Mouse (Mus musculus) ES-E14 (cell line): Measurements from ENCODE around the gene Dnajb8. TPM values are rescaled to one million over a fixed set of nuclear protein-coding genes. Genes with fewer than 3 reads are reported as not detected.

Source experiments
- DNase-seq: peaks from one replicate; pipeline ENCODE4 v3.0.0-alpha.2; 2013; ENCODE audit warnings: low read depth, low spot score
- H3K27ac ChIP-seq: 2 replicates; pipeline ENCODE4 v1.5.1; 2012; ENCODE audit warnings: low read depth, mild to moderate bottlenecking, low read length, moderate library complexity, mixed read lengths; ENCODE audit not compliant: poor library complexity, insufficient read depth, severe bottlenecking
- H3K36me3 ChIP-seq: 2 replicates; pipeline ENCODE4 v1.6.1; 2012; ENCODE audit warnings: mild to moderate bottlenecking, low read length, moderate library complexity, mixed read lengths; ENCODE audit not compliant: control insufficient read depth, poor library complexity, insufficient read depth, severe bottlenecking
- H3K4me1 ChIP-seq, 2 experiments: fragments of 150-350 bp in 1 of 2; sonication (generic) in 1 of 2; 2 replicates each; pipeline ENCODE4 v1.6.1; 2012; ENCODE audit warnings: low read length in 2 of 2, mild to moderate bottlenecking in 1 of 2, mixed read lengths in 1 of 2; ENCODE audit not compliant: control insufficient read depth in 2 of 2, insufficient read depth in 2 of 2, poor library complexity in 1 of 2
- H3K4me3 ChIP-seq, 2 experiments: fragments of 150-350 bp in 1 of 2; sonication (generic) in 1 of 2; 2 replicates each; pipeline ENCODE4 v1.5.1; 2012; ENCODE audit warnings: low read length in 2 of 2, low read depth in 1 of 2, mild to moderate bottlenecking in 1 of 2, mixed read lengths in 1 of 2; ENCODE audit not compliant: insufficient read depth in 1 of 2, poor library complexity in 1 of 2, severe bottlenecking in 1 of 2
- H3K9ac ChIP-seq: 2 replicates; pipeline ENCODE4 v1.6.1; 2012; ENCODE audit warnings: low read depth, mild to moderate bottlenecking, low read length, mixed read lengths; ENCODE audit not compliant: poor library complexity, insufficient read depth, severe bottlenecking
- H3K9me3 ChIP-seq: fragments of 150-350 bp; sonication (generic); 2 replicates; pipeline ENCODE4 v1.6.1; 2012; ENCODE audit warnings: low read depth, mild to moderate bottlenecking, low read length; ENCODE audit not compliant: control insufficient read depth, insufficient read depth
- CHD2 ChIP-seq: IDR thresholded peaks from 2 replicates; pipeline ENCODE4 v1.6.1; 2014; ENCODE audit warnings: mild to moderate bottlenecking, low read depth, low read length, inconsistent platforms
- HCFC1 ChIP-seq: IDR thresholded peaks from 2 replicates; pipeline ENCODE4 v1.6.1; 2012; ENCODE audit warnings: low read length, inconsistent platforms, borderline replicate concordance; ENCODE audit not compliant: insufficient read depth
- MAFK ChIP-seq: IDR thresholded peaks from 2 replicates; pipeline ENCODE4 v1.6.1; 2014; ENCODE audit warnings: mild to moderate bottlenecking, low read depth, low read length, inconsistent platforms; ENCODE audit not compliant: insufficient read depth
- ZC3H11A ChIP-seq: IDR thresholded peaks from 2 replicates; pipeline ENCODE4 v1.6.1; 2012; ENCODE audit warnings: low read depth, mild to moderate bottlenecking, inconsistent platforms, low read length, borderline replicate concordance
- ZNF384 ChIP-seq: IDR thresholded peaks from 2 replicates; pipeline ENCODE4 v1.6.1; 2012; ENCODE audit warnings: low read depth, low read length, inconsistent platforms
- in situ Hi-C, 2 experiments: fragments of 600-800 bp; cut with MboI; formaldehyde crosslinking; loops; one replicate each; pipeline ENCODE4 v1.15.1; 2025; ENCODE audit warnings: low sequenced_read_pairs in 2 of 2, inconsistent platforms in 1 of 2; ENCODE audit not compliant: unreplicated experiment in 2 of 2
- total RNA-seq: library from RNA; depleted of rRNA; stranded (reverse); fragments of 300-350 nt; gene quantifications from 2 replicates; pipeline ENCODE4 v1.2.3, GENCODE M21; 2012

The Dnajb8 gene
- total RNA-seq, 1 experiment = not detected

GRCm38 (mm10) chr6:88231821-88232220, 9.8 kb downstream of the Dnajb8 start:
- H3K4me3 ChIP-seq = no peak overlapping the region
- no peak for TF ChIP-seq ZNF384
- TF ChIP-seq MAFK = no peak
- no peak for TF ChIP-seq CHD2
- no peak overlapping the region for H3K27ac ChIP-seq
- no peak overlapping the region for H3K9ac ChIP-seq
- no peaks in the 10 kb centered on the region for H3K36me3 ChIP-seq
- H3K9me3 ChIP-seq = no peaks in the 10 kb centered on the region
- DNase-seq = no peak
- in situ Hi-C loops = no loop called here
- H3K4me1 ChIP-seq = peaks cover 3 to 24% of the 10 kb centered on the region in 2 experiments

- no peaks in the 10 kb centered on the region for H3K36me3 ChIP-seq
- H3K27ac ChIP-seq = no peak overlapping the region
- H3K4me3 ChIP-seq = no peak overlapping the region
- in situ Hi-C loops = no loop called here
- no peaks in the 10 kb centered on the region for H3K9me3 ChIP-seq
- TF ChIP-seq HCFC1 = no peak
- no peak for TF ChIP-seq ZNF384
- no peak for TF ChIP-seq ZC3H11A
- TF ChIP-seq MAFK = no peak
- no peak for TF ChIP-seq CHD2
- peaks cover 3 to 28% of the 10 kb centered on the region in 2 experiments for H3K4me1 ChIP-seq
- H3K9ac ChIP-seq = no peak overlapping the region
- DNase-seq = no peak
These were observed 10.2 kb downstream of the Dnajb8 start for GRCm38 (mm10) chr6:88232221-88232620.

GRCm38 (mm10) chr6:88233996-88234395, 11.9 kb downstream of the Dnajb8 start:
- Histone ChIP-seq H3K4me1 (peaks cover 3 to 30% of the 10 kb centered on the region in 2 experiments), H3K9ac (no peak overlapping the region), H3K36me3 (no peaks in the 10 kb centered on the region), H3K9me3 (no peaks in the 10 kb centered on the region), H3K4me3 (no peak overlapping the region), H3K27ac (no peak overlapping the region)
- no peak for DNase-seq
- TF ChIP-seq ZC3H11A (no peak), MAFK (no peak), ZNF384 (no peak)
- in situ Hi-C loops = no loop called here

- H3K9ac ChIP-seq = no peak overlapping the region
- H3K9me3 ChIP-seq = no peaks in the 10 kb centered on the region
- TF ChIP-seq CHD2 = no peak
- no peak for TF ChIP-seq ZC3H11A
- no peak for TF ChIP-seq ZNF384
- no peak for DNase-seq
- no peak overlapping the region for H3K4me3 ChIP-seq
- in situ Hi-C loops = no loop called here
- no peak overlapping the region for H3K27ac ChIP-seq
- H3K4me1 ChIP-seq = peaks cover 3 to 30% of the 10 kb centered on the region in 2 experiments
- H3K36me3 ChIP-seq = no peaks in the 10 kb centered on the region
These were observed 13.4 kb downstream of the Dnajb8 start for GRCm38 (mm10) chr6:88235461-88235860.

GRCm38 (mm10) chr6:88235983-88236382, 13.9 kb downstream of the Dnajb8 start:
- H3K4me1 ChIP-seq = peaks cover 3 to 30% of the 10 kb centered on the region in 2 experiments
- in situ Hi-C loops = no loop called here
- no peaks in the 10 kb centered on the region for H3K36me3 ChIP-seq
- H3K4me3 ChIP-seq = peak overlapping the region; percentile 9 to 33; a peak in 2 of 4 replicates
- TF ChIP-seq ZC3H11A (no peak), ZNF384 (no peak), CHD2 (no peak), HCFC1 (no peak), MAFK (no peak)
- DNase-seq = no peak
- H3K9ac ChIP-seq = peak overlapping the region; percentile 16; the same call in 1 of the 2 replicates
- no peaks in the 10 kb centered on the region for H3K9me3 ChIP-seq
- no peak overlapping the region for H3K27ac ChIP-seq
